Mouse (Mus musculus) naive thymus-derived CD4-positive, alpha-beta T cell, adult 2 months (primary cell): Measurements from ENCODE around the gene Epas1.
A peak's percentile ranks its signal among the peaks of the same experiment; 100 is the strongest.

Experiments used
- DNase-seq: peaks from one replicate; pipeline ENCODE4 v3.0.0-alpha.2; 2011; ENCODE audit warnings: low read depth

Gene Epas1

DNA sequence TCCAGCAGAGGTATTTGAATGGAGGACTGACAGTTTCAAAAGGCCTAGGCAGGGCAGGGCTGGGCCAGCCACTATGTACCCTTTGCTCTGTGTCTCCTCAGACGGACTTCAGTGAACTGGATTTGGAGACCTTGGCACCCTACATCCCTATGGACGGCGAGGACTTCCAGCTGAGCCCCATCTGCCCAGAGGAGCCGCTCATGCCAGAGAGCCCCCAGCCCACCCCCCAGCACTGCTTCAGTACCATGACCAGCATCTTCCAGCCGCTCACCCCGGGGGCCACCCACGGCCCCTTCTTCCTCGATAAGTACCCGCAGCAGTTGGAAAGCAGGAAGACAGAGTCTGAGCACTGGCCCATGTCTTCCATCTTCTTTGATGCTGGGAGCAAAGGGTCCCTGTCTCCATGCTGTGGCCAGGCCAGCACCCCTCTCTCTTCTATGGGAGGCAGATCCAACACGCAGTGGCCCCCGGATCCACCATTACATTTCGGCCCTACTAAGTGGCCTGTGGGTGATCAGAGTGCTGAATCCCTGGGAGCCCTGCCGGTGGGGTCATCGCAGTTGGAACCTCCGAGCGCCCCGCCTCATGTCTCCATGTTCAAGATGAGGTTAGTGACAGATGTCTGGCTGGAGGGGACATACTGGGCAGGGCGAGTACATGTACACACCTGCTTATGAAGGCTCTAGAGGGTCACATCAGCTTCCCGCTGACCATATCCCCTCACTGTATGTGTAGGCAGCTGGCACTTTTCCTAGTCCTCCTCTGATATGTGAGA lies 74.1 kb downstream of the Epas1 start:
- DNase-seq = no peak

DNA sequence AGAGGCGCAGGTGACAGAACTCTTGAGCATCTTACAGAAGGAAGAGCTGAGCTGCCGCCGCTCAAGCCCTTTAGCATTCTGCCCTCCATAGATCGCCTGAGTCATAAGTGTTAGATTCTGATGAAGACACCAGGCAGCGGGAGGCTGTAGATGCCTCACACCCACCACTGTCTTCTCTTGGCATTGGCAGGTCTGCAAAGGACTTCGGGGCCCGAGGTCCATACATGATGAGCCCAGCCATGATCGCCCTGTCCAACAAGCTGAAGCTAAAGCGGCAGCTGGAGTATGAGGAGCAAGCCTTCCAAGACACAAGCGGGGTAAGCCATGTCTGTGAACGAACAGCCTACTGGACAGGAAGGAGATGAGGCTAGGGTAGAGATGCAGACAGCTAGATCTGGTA lies 75.0 kb downstream of the Epas1 start:
- no peak for DNase-seq

DNA sequence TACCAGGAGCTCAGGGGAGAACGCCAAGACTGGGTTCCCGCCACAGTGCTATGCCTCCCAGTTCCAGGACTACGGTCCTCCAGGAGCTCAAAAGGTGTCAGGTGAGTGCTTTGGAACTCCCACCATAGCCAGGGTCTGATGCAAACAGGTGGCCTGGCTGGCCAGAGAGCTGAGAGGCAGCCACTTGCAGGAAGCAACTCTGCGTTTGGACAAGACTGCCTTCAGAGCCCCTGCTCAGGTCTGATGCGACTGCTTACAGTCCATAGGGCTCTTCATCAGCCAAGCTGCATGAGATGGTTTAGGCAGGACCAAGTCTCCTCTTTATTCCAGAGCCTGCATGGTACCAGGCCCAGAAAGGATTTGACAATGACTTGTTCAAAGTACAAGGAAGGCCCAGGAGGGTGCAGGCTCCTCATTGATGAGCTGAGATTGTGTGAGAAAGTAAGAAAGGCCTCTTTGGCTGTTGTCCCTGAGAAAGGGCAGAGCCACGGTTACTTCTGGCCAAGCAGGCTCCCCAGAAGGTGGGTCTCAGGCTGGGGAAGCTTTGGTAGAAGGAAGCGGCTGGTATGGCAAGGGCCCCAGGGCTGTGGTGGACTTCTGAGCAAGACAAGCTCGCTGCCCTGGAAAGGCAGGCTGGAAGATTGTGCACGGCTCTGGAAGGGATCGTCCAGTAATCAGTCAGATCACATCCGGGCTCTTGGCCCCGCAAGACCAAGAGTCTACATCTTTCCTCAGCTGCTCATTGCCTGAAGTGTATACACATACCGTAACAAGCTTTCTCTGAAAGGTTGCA lies 76.1 kb downstream of the Epas1 start:
- no peak for DNase-seq

DNA sequence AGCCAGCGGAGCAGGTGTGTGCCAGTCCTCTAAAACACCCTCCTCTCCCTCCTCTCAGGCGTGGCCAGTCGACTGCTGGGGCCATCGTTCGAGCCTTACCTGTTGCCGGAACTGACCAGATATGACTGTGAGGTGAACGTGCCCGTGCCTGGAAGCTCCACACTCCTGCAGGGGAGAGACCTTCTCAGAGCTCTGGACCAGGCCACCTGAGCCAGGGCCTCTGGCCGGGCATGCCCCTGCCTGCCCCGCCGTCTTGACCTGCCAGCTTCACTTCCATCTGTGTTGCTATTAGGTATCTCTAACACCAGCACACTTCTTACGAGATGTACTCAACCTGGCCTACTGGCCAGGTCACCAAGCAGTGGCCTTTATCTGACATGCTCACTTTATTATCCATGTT lies 77.4 kb downstream of the Epas1 start:
- DNase-seq = no peak

DNA sequence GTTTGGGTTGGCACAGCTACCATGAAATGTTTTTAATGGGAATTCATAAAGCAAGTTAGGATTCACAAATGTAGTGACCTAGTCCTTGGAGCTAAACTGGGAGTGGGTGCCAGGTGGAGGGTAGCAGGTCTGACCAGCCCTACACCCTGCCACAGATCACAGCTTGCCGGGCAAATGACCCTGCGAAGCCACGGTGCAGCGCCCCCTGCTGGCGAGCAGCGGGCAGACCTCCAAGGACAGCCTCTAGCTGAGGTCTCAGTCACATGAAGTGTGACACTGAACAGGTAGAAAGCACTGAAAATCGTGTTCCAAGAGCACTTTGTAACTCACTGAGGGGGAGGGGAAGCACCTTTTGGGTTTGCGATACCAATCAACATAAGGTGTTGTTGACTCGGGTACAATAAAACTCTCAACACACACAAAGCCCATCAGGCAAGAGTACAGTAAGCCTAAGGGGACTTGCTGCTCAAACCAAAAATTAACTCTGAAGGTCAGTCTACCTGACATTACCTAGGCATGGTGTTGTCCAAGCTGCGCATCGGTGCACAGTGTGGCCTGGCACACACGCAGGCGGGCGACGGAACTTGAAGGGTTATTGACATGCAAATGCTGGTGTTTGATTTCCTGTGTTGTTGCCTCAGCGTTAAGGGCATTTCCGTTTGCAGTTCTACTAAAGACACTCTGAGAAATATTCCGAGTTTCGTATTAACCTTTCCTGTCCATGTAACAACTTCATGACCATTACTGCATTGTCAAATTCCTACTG lies 79.2 kb downstream of the Epas1 start:
- peak; percentile 49 for DNase-seq

DNA sequence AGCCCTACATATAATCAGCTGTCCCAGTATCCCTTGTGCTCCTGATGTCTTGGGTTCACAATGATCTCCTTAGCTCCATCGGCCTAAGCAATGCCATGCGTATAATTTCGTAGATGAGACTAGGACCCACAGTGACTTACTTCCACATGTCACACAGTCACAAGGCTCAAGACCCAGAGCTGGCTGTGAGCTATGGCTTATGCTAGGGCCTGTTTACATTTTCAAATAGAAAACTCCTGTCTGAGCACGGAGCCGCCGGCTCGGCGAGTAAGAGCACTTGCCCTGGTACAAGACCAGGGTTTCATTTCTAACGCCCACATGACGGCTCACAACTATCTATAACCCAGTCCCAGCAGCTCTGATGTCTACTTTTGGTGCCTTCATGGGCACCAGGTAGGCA lies 80.4 kb downstream of the Epas1 start:
- no peak for DNase-seq

DNA sequence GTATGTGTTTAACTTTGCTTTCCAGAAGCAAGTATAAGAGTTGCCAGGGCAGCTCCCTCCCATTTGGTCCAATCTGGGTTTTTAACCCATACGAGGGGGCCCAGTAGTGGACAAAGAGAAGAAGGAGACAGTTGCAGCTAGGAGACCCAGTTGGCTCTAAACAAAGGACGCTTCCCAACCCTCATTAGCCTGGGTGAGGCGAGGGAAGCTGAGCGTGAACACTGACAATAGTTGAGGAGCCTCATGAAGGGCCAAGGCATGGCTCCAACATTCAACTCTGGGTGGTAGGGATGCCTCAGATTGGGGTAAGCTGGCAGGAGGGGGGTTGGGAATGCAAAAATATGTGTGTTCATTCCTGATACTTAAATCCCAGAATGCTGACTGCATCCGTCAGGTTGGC lies 85.8 kb downstream of the Epas1 start:
- no peak for DNase-seq

DNA sequence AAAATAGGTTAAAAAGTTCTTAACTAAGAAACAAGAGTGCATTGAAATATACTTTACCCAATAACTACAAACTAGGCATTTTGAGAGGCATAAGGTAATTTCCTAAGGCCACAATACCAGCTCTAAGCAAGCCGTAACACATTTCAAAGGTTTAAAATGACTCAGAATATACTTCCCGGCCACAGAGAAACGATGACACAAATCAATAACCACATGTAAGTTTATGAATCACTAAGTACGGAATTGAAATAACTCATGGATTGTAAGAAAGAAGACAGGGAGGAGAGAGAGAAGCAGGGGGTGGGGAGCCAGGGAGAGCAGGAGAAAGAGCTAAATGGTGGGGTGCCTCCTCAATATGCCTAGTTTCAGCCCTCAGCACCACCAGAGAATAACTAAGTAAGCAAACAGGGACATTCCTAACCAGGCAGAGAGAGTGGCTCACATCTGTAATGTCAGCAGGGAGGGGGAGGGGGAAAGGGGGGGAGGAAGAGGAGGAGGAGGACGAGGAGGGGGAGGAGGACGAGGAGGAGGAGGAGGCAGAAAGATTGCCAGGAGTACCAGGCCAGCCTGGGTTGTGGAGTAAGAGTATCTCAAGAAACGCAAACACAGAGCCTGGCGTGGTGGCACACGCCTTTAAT lies 97.3 kb downstream of the Epas1 start:
- no peak for DNase-seq

DNA sequence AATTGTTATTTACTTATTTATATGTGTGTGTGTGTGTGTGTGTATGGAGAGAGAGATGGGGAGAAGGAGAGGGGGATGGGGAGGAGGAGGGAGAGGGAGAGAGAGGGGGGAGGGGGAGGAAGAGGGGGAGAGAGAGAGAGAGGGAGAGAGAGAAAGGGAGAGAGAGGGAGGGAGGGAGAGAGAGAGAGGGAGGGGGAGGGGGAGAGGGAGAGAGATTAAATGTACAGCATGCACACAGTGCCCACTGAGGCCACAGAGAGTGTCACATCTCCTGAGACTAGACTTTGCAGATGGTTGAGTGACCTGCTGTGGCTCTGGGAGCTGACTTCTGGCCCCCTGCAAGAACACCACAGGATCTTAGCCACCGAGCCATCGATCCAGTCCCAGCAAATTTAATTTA lies 98.3 kb downstream of the Epas1 start:
- no peak for DNase-seq

DNA sequence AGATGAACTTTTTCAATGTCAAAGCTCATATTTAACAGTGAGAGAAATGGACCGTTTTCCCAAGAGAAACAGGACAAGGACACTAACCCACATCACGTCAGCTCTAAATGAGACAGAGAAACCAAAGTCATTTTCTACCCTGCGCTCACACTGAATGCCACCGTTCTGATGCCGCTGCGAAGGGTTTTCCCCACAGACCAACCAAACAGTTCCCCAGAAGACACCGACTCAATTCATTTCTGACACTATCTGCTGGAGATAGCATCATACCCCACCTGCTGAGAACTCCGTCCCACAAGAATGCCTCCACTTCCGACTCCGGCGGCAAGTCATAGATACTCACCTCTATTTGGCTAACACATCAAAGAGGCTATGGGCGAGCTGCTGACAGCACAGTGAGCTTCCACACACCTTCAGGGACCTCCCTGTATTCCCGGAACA lies 99.1 kb downstream of the Epas1 start:
- DNase-seq = no peak

DNA sequence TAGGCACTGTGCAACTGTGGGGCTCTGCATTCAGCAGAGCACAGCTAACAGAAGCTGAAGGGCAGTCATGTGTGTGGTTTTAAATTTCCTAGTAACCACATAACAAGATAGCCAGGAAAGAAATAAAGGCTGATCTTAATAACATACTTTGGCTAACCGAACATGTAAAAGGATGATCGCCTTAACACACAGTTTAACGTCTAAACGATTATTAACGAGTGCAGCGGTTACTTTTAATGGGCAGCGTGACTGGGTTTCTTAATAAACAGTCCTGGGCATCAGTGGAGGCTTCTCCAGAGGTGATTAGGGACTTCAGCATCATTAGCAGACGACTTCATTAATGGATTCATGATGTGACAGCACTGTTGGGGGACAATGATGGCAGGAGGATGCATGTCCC lies 117.1 kb downstream of the Epas1 start:
- no peak for DNase-seq

DNA sequence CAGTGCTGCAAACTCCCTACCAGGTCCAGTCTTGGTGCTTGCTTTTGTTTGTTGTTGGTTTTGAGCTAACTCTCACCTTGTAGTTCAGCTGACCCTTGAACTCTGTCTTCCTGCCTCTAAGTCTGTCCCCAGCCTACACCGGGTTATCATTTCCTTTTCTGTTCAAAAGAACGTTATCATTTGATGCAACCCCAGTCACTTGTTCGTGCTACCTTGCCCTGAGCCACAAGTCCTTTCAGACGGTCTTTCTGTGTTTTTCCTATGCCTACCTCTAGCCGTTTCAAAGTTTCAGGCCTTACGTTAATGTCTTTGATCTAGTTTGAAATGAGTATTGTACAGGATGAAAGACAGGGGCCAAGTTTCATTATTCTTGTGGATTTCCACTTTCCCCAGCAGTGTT lies 119.1 kb downstream of the Epas1 start:
- DNase-seq = peak; percentile 52

DNA sequence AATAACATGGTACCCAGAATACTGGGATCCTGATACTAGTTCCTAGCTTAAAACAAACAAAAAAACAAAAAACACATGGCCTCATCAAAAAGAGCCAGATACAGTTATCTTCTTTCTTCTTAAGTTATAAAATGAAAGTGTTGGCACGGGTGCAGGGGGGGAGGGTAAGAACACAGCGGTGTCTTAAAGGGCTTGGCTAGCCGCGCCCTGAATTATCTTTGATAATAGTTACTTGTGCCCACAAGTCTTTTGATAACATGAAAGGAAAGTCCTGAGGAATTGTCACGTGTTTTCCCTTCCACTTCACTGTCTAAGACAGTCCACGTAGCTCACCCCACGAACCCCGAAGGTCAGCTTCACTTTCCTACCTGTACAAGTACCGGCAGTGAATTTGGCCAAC lies 123.4 kb downstream of the Epas1 start:
- DNase-seq = no peak

DNA sequence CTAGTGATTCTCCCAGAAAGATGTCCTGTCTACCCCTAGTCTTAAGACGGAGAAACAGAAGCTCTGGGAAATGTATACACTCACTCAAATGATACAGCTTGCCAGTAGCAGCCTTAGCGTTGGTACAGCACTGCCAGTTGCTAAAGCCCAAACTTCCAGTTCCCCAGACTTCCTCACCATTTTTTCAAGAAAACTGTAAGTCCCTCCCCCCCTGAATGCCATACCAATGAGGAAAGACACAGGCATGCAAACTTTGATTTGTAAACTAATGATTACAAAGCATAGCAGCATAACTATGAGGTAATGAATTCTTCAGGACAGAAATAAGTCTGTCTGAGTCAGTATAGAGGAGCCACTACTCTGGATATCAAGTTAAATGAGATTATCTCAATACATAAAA lies 124.2 kb downstream of the Epas1 start:
- DNase-seq = no peak

DNA sequence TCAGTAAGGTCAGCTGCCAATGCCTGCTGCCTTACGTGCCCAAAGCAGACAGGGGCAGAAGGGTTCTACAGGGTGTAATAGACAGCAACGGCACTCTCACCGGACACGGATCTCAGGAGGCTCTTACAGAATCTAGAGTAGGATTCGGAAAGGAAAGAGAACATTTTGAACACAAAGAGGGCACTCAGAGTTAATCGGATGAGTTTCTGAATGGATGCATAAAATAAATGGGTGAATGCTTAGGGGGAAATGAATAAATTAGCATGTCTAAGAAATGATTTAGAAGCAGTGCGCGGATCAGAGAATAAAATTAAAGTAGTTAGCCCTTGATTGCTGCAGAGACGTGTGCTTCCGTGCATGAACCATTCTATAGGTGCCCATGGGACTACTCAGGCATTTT lies 126.6 kb downstream of the Epas1 start:
- DNase-seq = no peak

DNA sequence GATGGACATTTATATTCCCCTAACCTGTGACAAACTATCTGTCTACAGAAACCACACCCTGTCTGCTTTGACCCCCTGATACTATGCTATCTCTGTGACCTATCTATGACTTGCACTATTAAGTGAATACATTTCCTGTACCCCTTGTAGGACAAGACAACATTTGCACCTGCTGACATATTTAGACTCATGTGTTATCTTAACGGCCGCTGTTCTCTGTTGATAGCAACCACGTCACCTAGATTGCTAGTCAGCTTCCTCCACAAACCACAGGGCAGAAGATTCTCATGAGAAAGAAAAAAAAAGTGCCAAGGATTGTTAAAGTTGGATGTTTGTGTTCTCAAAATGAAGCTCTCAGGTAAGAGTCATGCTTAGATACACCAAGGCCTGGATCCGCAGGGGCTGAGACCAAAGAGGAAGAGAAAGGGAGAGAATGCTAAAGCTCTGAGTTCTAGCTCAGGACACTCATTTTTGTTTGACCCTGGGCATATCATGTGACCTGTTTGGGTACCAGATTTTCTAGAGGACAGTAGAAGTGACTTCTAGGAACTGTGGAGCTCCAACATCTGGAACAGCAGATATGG lies 127.1 kb downstream of the Epas1 start:
- peak; percentile 27 for DNase-seq
